Mouse (Mus musculus) liver, adult 2 months (tissue): ENCODE data around the gene Focad.

Experiments used
- CTCF ChIP-seq: fragments of 200-500 bp; IDR thresholded peaks from 2 replicates; pipeline ENCODE4 v1.5.1; 2011; ENCODE audit warnings: low read depth, low read length, control low read depth
- POLR2A ChIP-seq: fragments of 200-500 bp; IDR thresholded peaks from 2 replicates; pipeline ENCODE4 v1.6.1; 2011; ENCODE audit warnings: low read length, control low read depth; ENCODE audit not compliant: insufficient read depth; ENCODE audit errors: extremely low read depth

GRCm38 (mm10) chr4:88236926-88237756 lies 142.7 kb downstream of the Focad start:
- TF ChIP-seq CTCF: no peak
- TF ChIP-seq POLR2A: no peak
